Mouse (Mus musculus): ENCODE measurements around the gene Prrx1. TPM values are rescaled to one million over a fixed set of nuclear protein-coding genes. Genes with fewer than 3 reads are reported as not detected.

Gene Prrx1
- total and polyA plus RNA-seq, 2 experiments from 2014 or later = 4.3 to 7.8 TPM

GRCm38 (mm10) chr1:163339219-163339561 lies 25.7 kb upstream of the Prrx1 start:
- no peak overlapping the region for H3K4me3 ChIP-seq (ENCODE audit: low read depth, low read length)
- H3K27ac ChIP-seq (ENCODE audit: low read depth, low read length) = no peak overlapping the region
- ATAC-seq (ENCODE audit: low FRiP score) (no peak), DNase-seq (ENCODE audit: low spot score) (no peak)
- no peaks in the 10 kb centered on the region for H3K27me3 ChIP-seq (ENCODE audit: insufficient read depth, low read length)
- no peaks in the 10 kb centered on the region for H3K36me3 ChIP-seq (ENCODE audit: insufficient read depth, low read length)
- H3K9ac ChIP-seq (replicated peaks; ENCODE audit: low read length, poor library complexity, severe bottlenecking) = no peak overlapping the region
- H3K9me3 ChIP-seq (ENCODE audit: low read length) = no peaks in the 10 kb centered on the region
- no peaks in the 10 kb centered on the region for H3K4me1 ChIP-seq (ENCODE audit: insufficient read depth, low read length)
- no peak for TF ChIP-seq CTCF (IDR thresholded peaks at IDR 0.05)
- no peak overlapping the region for H3K4me2 ChIP-seq (ENCODE audit: low read depth, low read length, poor library complexity, severe bottlenecking)
- WGBS = 65% methylated on average over 3 of the region's 3 CpGs

DNA sequence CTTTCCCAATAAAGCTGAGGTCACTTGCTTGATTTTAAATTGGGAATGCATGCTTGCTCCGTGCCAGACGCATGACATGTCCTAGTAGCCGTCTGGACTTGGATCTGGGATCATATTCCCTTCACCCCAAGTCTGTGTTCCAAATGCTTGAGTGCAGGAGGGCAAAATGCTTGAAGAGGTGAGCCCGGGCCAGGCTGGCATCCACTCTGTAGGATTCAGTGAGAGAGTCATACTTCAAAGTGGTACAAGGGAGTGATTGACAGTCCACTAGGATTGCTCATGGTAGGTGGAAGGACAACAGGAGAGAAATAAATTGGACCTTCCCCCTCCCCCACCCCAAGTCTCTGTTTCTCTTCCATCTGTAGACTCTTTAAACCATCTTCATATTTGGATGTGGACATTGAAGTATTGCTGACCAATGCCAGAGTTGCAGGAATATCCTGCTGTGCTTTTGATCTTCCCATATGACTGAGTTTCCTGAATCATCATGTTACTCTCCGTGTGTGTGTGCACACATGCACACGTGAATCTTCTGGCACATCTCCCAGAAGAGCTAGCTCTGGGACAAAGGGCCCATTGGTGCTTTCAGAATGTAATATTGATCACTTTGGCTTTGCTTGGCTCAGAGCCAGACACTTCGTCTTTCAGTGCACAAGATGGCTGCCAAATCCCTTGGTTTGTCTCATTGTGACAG lies 25.2 kb upstream of the Prrx1 start:
- H3K4me2 ChIP-seq (ENCODE audit: low read depth, low read length, poor library complexity, severe bottlenecking) = no peak overlapping the region
- no peaks in the 10 kb centered on the region for H3K36me3 ChIP-seq (ENCODE audit: insufficient read depth, low read length)
- H3K9me3 ChIP-seq (ENCODE audit: low read length) = no peaks in the 10 kb centered on the region
- ATAC-seq (ENCODE audit: low FRiP score) (0 out of 2 replicates have a peak, but pooled peaks have one; percentile 38), DNase-seq (ENCODE audit: low spot score) (peak; percentile 78)
- no peaks in the 10 kb centered on the region for H3K27me3 ChIP-seq (ENCODE audit: insufficient read depth, low read length)
- no peak for TF ChIP-seq CTCF (IDR thresholded peaks at IDR 0.05)
- no peak overlapping the region for H3K4me3 ChIP-seq (ENCODE audit: low read depth, low read length)
- 55% methylated on average over 7 of the region's 7 CpGs for WGBS
- no peak overlapping the region for H3K27ac ChIP-seq (ENCODE audit: low read depth, low read length)
- H3K9ac ChIP-seq (replicated peaks; ENCODE audit: low read length, poor library complexity, severe bottlenecking) = no peak overlapping the region
- H3K4me1 ChIP-seq (ENCODE audit: insufficient read depth, low read length) = no peaks in the 10 kb centered on the region

- no peak for TF ChIP-seq CTCF (IDR thresholded peaks at IDR 0.05)
- no peak for DNase-seq (ENCODE audit: low spot score)
- Histone ChIP-seq H3K4me3 (ENCODE audit: low read depth, low read length) (no peak overlapping the region), H3K27me3 (ENCODE audit: insufficient read depth, low read length) (no peaks in the 10 kb centered on the region), H3K9ac (replicated peaks; ENCODE audit: low read length, poor library complexity, severe bottlenecking) (no peak overlapping the region), H3K36me3 (ENCODE audit: insufficient read depth, low read length) (no peaks in the 10 kb centered on the region), H3K27ac (ENCODE audit: low read depth, low read length) (no peak overlapping the region), H3K9me3 (ENCODE audit: low read length) (no peaks in the 10 kb centered on the region), H3K4me1 (ENCODE audit: insufficient read depth, low read length) (no peaks in the 10 kb centered on the region), H3K4me2 (ENCODE audit: low read depth, low read length, poor library complexity, severe bottlenecking) (no peak overlapping the region)
- 83% methylated on average over 2 of the region's 2 CpGs for WGBS
- ATAC-seq (ENCODE audit: low FRiP score) = no peak
Measured at GRCm38 (mm10) chr1:163337821-163338220, 24.3 kb upstream of the Prrx1 start.

- H3K36me3 ChIP-seq (ENCODE audit: insufficient read depth, low read length) = no peaks in the 10 kb centered on the region
- H3K27me3 ChIP-seq (ENCODE audit: insufficient read depth, low read length) = no peaks in the 10 kb centered on the region
- TF ChIP-seq CTCF (IDR thresholded peaks at IDR 0.05) = no peak
- H3K9me3 ChIP-seq (ENCODE audit: low read length) = no peaks in the 10 kb centered on the region
- ATAC-seq (ENCODE audit: low FRiP score) (no peak), DNase-seq (ENCODE audit: low spot score) (no peak)
- H3K4me2 ChIP-seq (ENCODE audit: low read depth, low read length, poor library complexity, severe bottlenecking) = no peak overlapping the region
- no peaks in the 10 kb centered on the region for H3K4me1 ChIP-seq (ENCODE audit: insufficient read depth, low read length)
- no peak overlapping the region for H3K4me3 ChIP-seq (ENCODE audit: low read depth, low read length)
- 74% methylated on average over 2 of the region's 2 CpGs for WGBS
- no peak overlapping the region for H3K27ac ChIP-seq (ENCODE audit: low read depth, low read length)
- no peak overlapping the region for H3K9ac ChIP-seq (replicated peaks; ENCODE audit: low read length, poor library complexity, severe bottlenecking)
Measured at GRCm38 (mm10) chr1:163327279-163327678, 13.8 kb upstream of the Prrx1 start.

- H3K4me3 ChIP-seq (ENCODE audit: low read depth, low read length) = no peak overlapping the region
- H3K36me3 ChIP-seq (ENCODE audit: insufficient read depth, low read length) = no peaks in the 10 kb centered on the region
- peaks cover 10% of the 10 kb centered on the region; the same call in 1 of the 2 replicates for H3K27me3 ChIP-seq (ENCODE audit: insufficient read depth, low read length)
- H3K9me3 ChIP-seq (ENCODE audit: low read length) = no peaks in the 10 kb centered on the region
- H3K4me1 ChIP-seq (ENCODE audit: insufficient read depth, low read length) = no peaks in the 10 kb centered on the region
- no peak overlapping the region for H3K4me2 ChIP-seq (ENCODE audit: low read depth, low read length, poor library complexity, severe bottlenecking)
- no peak overlapping the region for H3K9ac ChIP-seq (replicated peaks; ENCODE audit: low read length, poor library complexity, severe bottlenecking)
- ATAC-seq (ENCODE audit: low FRiP score) (no peak), DNase-seq (ENCODE audit: low spot score) (no peak)
- no peak overlapping the region for H3K27ac ChIP-seq (ENCODE audit: low read depth, low read length)
- TF ChIP-seq CTCF (IDR thresholded peaks at IDR 0.05) = no peak
- WGBS = 60% methylated on average over 3 of the region's 3 CpGs
Measured at GRCm38 (mm10) chr1:163319669-163320571, 6.4 kb upstream of the Prrx1 start.

- no peaks in the 10 kb centered on the region for H3K9me3 ChIP-seq (ENCODE audit: low read length)
- no peak overlapping the region for H3K4me2 ChIP-seq (ENCODE audit: low read depth, low read length, poor library complexity, severe bottlenecking)
- WGBS = 50% methylated on average over 1 of the region's 1 CpGs
- ATAC-seq (ENCODE audit: low FRiP score) (no peak), DNase-seq (ENCODE audit: low spot score) (no peak)
- H3K36me3 ChIP-seq (ENCODE audit: insufficient read depth, low read length) = no peaks in the 10 kb centered on the region
- H3K27ac ChIP-seq (ENCODE audit: low read depth, low read length) = no peak overlapping the region
- H3K27me3 ChIP-seq (ENCODE audit: insufficient read depth, low read length) = peaks cover 18% of the 10 kb centered on the region; the same call in 1 of the 2 replicates
- H3K4me1 ChIP-seq (ENCODE audit: insufficient read depth, low read length) = peaks cover 4% of the 10 kb centered on the region; the same call in 1 of the 2 replicates
- H3K9ac ChIP-seq (replicated peaks; ENCODE audit: low read length, poor library complexity, severe bottlenecking) = no peak overlapping the region
- no peak overlapping the region for H3K4me3 ChIP-seq (ENCODE audit: low read depth, low read length)
- no peak for TF ChIP-seq CTCF (IDR thresholded peaks at IDR 0.05)
Measured at GRCm38 (mm10) chr1:163316920-163317319, 3.4 kb upstream of the Prrx1 start.
